Mouse (Mus musculus): ENCODE data around the gene Il13ra2.
"Not testable (repeated sequence)": the region's sequence is repeated elsewhere in the genome, so short reads cannot be mapped to it uniquely, and the experiment has no call there.

Gene Il13ra2
- long read RNA-seq, experiment 1, result 0 reads
- long read RNA-seq, experiment 2, result 0 reads

DNA sequence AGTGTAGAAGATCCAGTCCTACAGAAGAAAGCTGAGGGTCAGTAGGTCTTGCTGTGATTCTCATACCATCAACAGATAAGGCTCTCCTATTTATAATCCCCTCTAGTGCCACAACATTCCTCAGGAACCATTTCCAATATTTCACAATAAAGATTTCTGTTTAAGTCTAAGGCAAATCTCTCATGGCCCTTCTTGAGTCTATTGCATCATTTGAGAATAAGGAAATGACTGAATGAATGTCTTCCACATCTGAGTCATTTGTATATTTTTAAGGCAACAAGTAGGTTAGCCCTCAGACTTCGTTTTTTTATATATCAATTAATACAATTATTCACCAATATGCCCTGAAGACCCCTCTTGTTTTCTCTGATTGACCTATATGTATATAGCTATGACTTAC is at the start of gene Il13ra2:
Gene Il13ra2, minus strand, starts transcription at position 64 of the 400 bp plus-strand sequence.
- intact Hi-C loops (cut with DNase I), result no loop called here

- intact Hi-C loops (cut with DNase I), result not testable (repeated sequence)
These were observed 24.6 kb upstream of the Il13ra2 start, which contains the start of gene Vmn1r239-ps for GRCm38 (mm10) chrX:147453610-147454009. Gene Vmn1r239-ps, minus strand, starts transcription at chrX:147453710.

DNA sequence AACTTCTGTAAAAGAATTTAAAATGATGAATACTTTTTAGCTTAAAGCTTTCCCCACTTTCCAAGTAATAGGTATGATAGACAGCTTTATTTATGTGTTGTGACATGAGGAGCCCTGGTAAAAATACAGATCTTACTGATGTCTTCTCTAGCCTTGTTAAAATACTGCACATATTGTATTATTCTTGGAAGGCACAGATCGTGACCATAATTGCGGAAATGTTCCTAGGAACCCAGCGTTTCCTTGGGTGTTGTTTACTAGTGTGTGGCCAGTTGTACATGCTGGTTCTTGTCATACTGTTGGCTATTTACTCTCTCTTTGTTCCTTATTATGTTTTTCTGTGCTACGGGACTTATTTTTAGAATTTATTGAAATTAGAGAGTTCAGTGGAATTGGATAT is 14.4 kb upstream of the Il13ra2 start:
- intact Hi-C loops (cut with DNase I), result no loop called here

- intact Hi-C loops (cut with DNase I), result no loop called here
These were observed 6.4 kb upstream of the Il13ra2 start for GRCm38 (mm10) chrX:147435400-147435799.

DNA sequence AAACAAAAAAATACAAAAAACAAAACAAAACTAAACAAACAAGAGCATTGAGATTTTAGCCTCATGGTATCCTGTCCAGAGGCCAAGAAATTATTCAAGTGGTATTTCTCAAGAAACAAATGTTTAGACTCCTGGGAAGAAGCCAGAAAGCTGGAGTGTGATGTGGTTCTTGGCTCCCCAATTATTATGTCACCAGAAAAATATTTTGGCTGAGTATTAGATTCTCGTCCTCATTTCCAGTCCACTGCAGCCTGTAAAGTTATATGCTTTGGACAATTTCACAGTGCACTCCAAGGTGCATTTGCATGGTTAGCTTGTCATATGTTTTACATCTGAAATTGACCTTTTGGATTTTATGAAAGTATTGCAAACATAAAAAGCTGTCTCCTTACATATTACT is 761 bp upstream of the Il13ra2 start:
- intact Hi-C loops (cut with DNase I), result no loop called here

DNA sequence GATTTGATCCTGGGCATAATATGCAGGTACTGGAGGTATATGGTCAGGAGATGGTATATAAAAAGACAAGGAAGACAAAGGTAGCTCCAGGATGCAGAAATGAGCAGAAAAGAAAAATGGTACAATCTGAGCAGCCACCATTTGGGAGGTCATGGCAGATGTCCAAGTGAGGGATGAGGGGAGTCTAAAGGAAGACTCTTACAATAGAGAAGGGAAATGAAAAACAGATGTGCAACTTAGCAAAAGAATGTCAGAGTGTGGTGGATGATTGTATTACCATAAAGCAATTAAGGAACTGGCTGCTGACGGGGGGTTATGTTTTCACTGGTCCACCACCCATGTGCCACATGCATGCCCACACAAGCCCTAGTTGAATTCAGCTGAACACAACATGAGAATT is 35.5 kb downstream of the Il13ra2 start:
- intact Hi-C loops (cut with DNase I), result no loop called here

DNA sequence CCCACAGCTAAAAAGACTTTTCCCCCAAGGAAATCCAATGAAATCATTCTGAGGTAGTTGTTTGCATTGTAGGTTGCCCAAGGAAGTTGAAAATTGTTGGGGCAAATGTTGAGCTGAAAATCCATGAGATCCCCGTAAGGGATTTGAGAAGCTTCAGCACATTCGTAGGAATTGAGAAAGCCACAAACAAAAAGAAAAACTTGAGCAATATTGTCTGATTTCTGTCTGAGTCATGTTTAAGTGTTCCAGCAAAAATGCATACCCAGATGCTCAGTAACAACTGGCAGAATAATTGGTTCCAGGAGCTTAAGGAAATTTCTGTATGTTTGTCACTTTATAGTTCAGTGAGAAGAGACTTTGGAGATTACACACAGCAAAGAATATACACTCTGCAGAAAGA is 79.8 kb downstream of the Il13ra2 start:
- intact Hi-C loops (cut with DNase I), result no loop called here

Measured in adrenal gland (tissue).